Comparison of ENCODE assay signal across 30 mouse cellular contexts in genomic region chr3:157637341-157637740, GRCm38 (mm10).
DNase-seq lines count a peak whose midpoint lies in the region; ATAC-seq and TF ChIP-seq lines count a peak whose summit lies in the region.
"Had no signal": no experiment of that assay in that cellular context is flagged by ENCODE, and none has a peak within 500 bp of the region (broad histone marks: within the 10 kb centered on the region; RNA-seq: fewer than 3 reads in every experiment).

No protein-coding gene starts in this region.

- peaks cover 7% of the 10 kb centered on the region; the same call in 1 of the 2 replicates for H3K4me1 ChIP-seq in liver, embryonic 11.5 days (replicated peaks; ENCODE audit: control insufficient read depth, insufficient read depth, low read length)
- peaks cover 34% of the 10 kb centered on the region for H3K4me1 ChIP-seq in liver, embryonic 13.5 days (replicated peaks)
- 0 out of 2 replicates have a peak, but pooled peaks cover 9% of the 10 kb centered on the region for H3K4me1 ChIP-seq in liver, postnatal 0 days (ENCODE audit: insufficient read depth)
- H3K4me1 ChIP-seq in midbrain, embryonic 14.5 days (ENCODE audit: control insufficient read depth, insufficient read depth, low read length): no peaks in the 10 kb centered on the region
- no peaks in the 10 kb centered on the region for H3K4me1 ChIP-seq in forebrain, embryonic 16.5 days (replicated peaks; ENCODE audit: control insufficient read depth, insufficient read depth, low read length)
- H3K4me1 ChIP-seq: embryonic facial prominence, embryonic 10.5 days; embryonic facial prominence, embryonic 13.5 days; forebrain, embryonic 13.5 days; heart, embryonic 10.5 days; heart, embryonic 13.5 days had no signal

- no peak overlapping the region for H3K9ac ChIP-seq in liver, embryonic 11.5 days (ENCODE audit: low read depth, low read length)
- H3K9ac ChIP-seq in liver, embryonic 13.5 days: no peak overlapping the region
- no peak overlapping the region for H3K9ac ChIP-seq in liver, postnatal 0 days (replicated peaks)
- H3K9ac ChIP-seq in midbrain, embryonic 14.5 days (replicated peaks; ENCODE audit: low read length): no peak overlapping the region
- H3K9ac ChIP-seq in forebrain, embryonic 16.5 days (replicated peaks; ENCODE audit: low read depth, low read length): no peak overlapping the region
- H3K9ac ChIP-seq: embryonic facial prominence, embryonic 13.5 days; forebrain, embryonic 13.5 days; forebrain, postnatal 0 days; heart, embryonic 13.5 days; hindbrain, embryonic 14.5 days had no signal

- no peak for TF ChIP-seq CTCF in liver, postnatal 0 days (IDR thresholded peaks at IDR 0.05; ENCODE audit: low read depth)

- H3K27ac ChIP-seq in liver, embryonic 11.5 days (ENCODE audit: low read depth, low read length): peak overlapping the region; percentile 55; the same call in 1 of the 2 replicates
- peak overlapping the region; percentile 74 for H3K27ac ChIP-seq in liver, embryonic 13.5 days
- peak overlapping the region; percentile 22; the same call in 1 of the 2 replicates for H3K27ac ChIP-seq in liver, postnatal 0 days (ENCODE audit: low read depth)
- no peak overlapping the region for H3K27ac ChIP-seq in midbrain, embryonic 14.5 days (replicated peaks; ENCODE audit: low read depth, low read length)
- H3K27ac ChIP-seq in forebrain, embryonic 16.5 days (ENCODE audit: low read length): no peak overlapping the region
- H3K27ac ChIP-seq: embryonic facial prominence, embryonic 10.5 days; embryonic facial prominence, embryonic 13.5 days; forebrain, embryonic 13.5 days; heart, adult 2 months; heart, embryonic 10.5 days; heart, embryonic 13.5 days; hindbrain, embryonic 14.5 days; hindbrain, postnatal 0 days had no signal

- H3K4me3 ChIP-seq in liver, embryonic 11.5 days (ENCODE audit: low read depth, low read length): no peak overlapping the region
- no peak overlapping the region for H3K4me3 ChIP-seq in liver, embryonic 13.5 days (replicated peaks)
- H3K4me3 ChIP-seq in liver, postnatal 0 days (ENCODE audit: low read depth, low read length): no peak overlapping the region
- no peak overlapping the region for H3K4me3 ChIP-seq in midbrain, embryonic 14.5 days (replicated peaks; ENCODE audit: low read depth, low read length)
- H3K4me3 ChIP-seq in forebrain, embryonic 16.5 days (replicated peaks; ENCODE audit: low read length): no peak overlapping the region
- H3K4me3 ChIP-seq: embryonic facial prominence, embryonic 10.5 days; embryonic facial prominence, embryonic 13.5 days; erythroblast, embryonic 14.5 days; forebrain, embryonic 13.5 days; heart, adult 2 months; heart, embryonic 10.5 days; heart, embryonic 13.5 days had no signal

- 77% methylated on average over 2 of the region's 2 CpGs for WGBS in liver, embryonic 11.5 days
- 32% methylated on average over 2 of the region's 2 CpGs for WGBS in liver, embryonic 13.5 days (ENCODE audit: insufficient replicate concordance)
- WGBS in liver, postnatal 0 days (ENCODE audit: insufficient replicate concordance): 46% methylated on average over 2 of the region's 2 CpGs
- WGBS in midbrain, embryonic 14.5 days: 79% methylated on average over 2 of the region's 2 CpGs
- 66% methylated on average over 2 of the region's 2 CpGs for WGBS in forebrain, embryonic 16.5 days

- H3K9me3 ChIP-seq in liver, embryonic 11.5 days (ENCODE audit: control insufficient read depth, low read length): no peaks in the 10 kb centered on the region
- H3K9me3 ChIP-seq in liver, embryonic 13.5 days (replicated peaks): no peaks in the 10 kb centered on the region
- no peaks in the 10 kb centered on the region for H3K9me3 ChIP-seq in liver, postnatal 0 days (ENCODE audit: low read length)
- H3K9me3 ChIP-seq in midbrain, embryonic 14.5 days (ENCODE audit: control insufficient read depth, low read length): no peaks in the 10 kb centered on the region
- no peaks in the 10 kb centered on the region for H3K9me3 ChIP-seq in forebrain, embryonic 16.5 days (ENCODE audit: control insufficient read depth, low read length)
- H3K9me3 ChIP-seq: embryonic facial prominence, embryonic 10.5 days; embryonic facial prominence, embryonic 13.5 days; forebrain, embryonic 13.5 days; G1E; heart, embryonic 10.5 days; heart, embryonic 13.5 days had no signal

- TF ChIP-seq EP300 in liver, postnatal 0 days (IDR thresholded peaks at IDR 0.05; ENCODE audit: low read depth): no peak

- ATAC-seq in liver, embryonic 11.5 days (replicated peaks; ENCODE audit: low FRiP score): no peak
- ATAC-seq in liver, embryonic 13.5 days (ENCODE audit: low read depth): no peak
- ATAC-seq in liver, postnatal 0 days: no peak
- ATAC-seq in midbrain, embryonic 14.5 days (ENCODE audit: low FRiP score, low TSS enrichment): no peak
- ATAC-seq in forebrain, embryonic 16.5 days: no peak
- ATAC-seq: forebrain, embryonic 13.5 days; forebrain, postnatal 0 days; hindbrain, postnatal 0 days; Patski had no signal

- H3K4me2 ChIP-seq in liver, embryonic 11.5 days: no peak overlapping the region
- H3K4me2 ChIP-seq in liver, embryonic 13.5 days: peak overlapping the region; percentile 23
- H3K4me2 ChIP-seq in liver, postnatal 0 days (ENCODE audit: low read depth, low read length): peak overlapping the region; percentile 14; the same call in 1 of the 2 replicates
- H3K4me2 ChIP-seq in midbrain, embryonic 14.5 days (ENCODE audit: low read length): no peak overlapping the region
- no peak overlapping the region for H3K4me2 ChIP-seq in forebrain, embryonic 16.5 days (ENCODE audit: low read length)
- H3K4me2 ChIP-seq: embryonic facial prominence, embryonic 13.5 days; forebrain, embryonic 13.5 days; heart, embryonic 13.5 days; hindbrain, embryonic 14.5 days had no signal

- H3K27me3 ChIP-seq in liver, embryonic 11.5 days (replicated peaks; ENCODE audit: control insufficient read depth, insufficient read depth, low read length): no peaks in the 10 kb centered on the region
- no peaks in the 10 kb centered on the region for H3K27me3 ChIP-seq in liver, embryonic 13.5 days
- no peaks in the 10 kb centered on the region for H3K27me3 ChIP-seq in liver, postnatal 0 days (ENCODE audit: insufficient read depth, low read length)
- H3K27me3 ChIP-seq in midbrain, embryonic 14.5 days (ENCODE audit: control insufficient read depth, insufficient read depth, low read length): no peaks in the 10 kb centered on the region
- H3K27me3 ChIP-seq in forebrain, embryonic 16.5 days (replicated peaks; ENCODE audit: control insufficient read depth, insufficient read depth, low read length): no peaks in the 10 kb centered on the region
- H3K27me3 ChIP-seq: CH12.LX; embryonic facial prominence, embryonic 13.5 days; forebrain, embryonic 13.5 days; heart, embryonic 13.5 days; Patski had no signal

- no peaks in the 10 kb centered on the region for H3K36me3 ChIP-seq in liver, embryonic 11.5 days (ENCODE audit: control insufficient read depth, insufficient read depth, low read length)
- no peaks in the 10 kb centered on the region for H3K36me3 ChIP-seq in liver, embryonic 13.5 days
- no peaks in the 10 kb centered on the region for H3K36me3 ChIP-seq in liver, postnatal 0 days (replicated peaks; ENCODE audit: insufficient read depth, low read length)
- H3K36me3 ChIP-seq in midbrain, embryonic 14.5 days (ENCODE audit: control insufficient read depth, insufficient read depth, low read length): no peaks in the 10 kb centered on the region
- no peaks in the 10 kb centered on the region for H3K36me3 ChIP-seq in forebrain, embryonic 16.5 days (ENCODE audit: control insufficient read depth, insufficient read depth)
- H3K36me3 ChIP-seq: embryonic facial prominence, embryonic 10.5 days; embryonic facial prominence, embryonic 13.5 days; G1E; heart, embryonic 10.5 days; heart, embryonic 13.5 days had no signal

- DNase-seq in liver, embryonic 11.5 days (ENCODE audit: low spot score): no peak
- DNase-seq in liver: no peak
- no peak for DNase-seq in liver, embryonic 13.5 days
- no peak for DNase-seq in liver, postnatal 0 days
- DNase-seq in natural killer cell, adult 2 months (ENCODE audit: low spot score in 2 of 2): no peak
- DNase-seq in midbrain, embryonic 14.5 days: no peak
- DNase-seq: adrenal gland, postnatal 10 days; adrenal gland, postnatal 36 days; B cell, adult 2 months; cerebellum, adult 11-12 months; cerebellum, adult 8-10 months; cerebellum, postnatal 10 days; cerebellum, postnatal 36 days; embryo, embryonic 11 days; forebrain, postnatal 0 days; gastrocnemius, postnatal 10 days; heart, adult 2 months; heart, postnatal 4 days had no signal

Comparison
In these comparisons a context has a peak if more than half of its experiments do, and no peak if none do; other contexts are left out.
1. H3K4me2 ChIP-seq: peak in liver, embryonic 13.5 days (single experiment) and liver, postnatal 0 days (single experiment); none in liver, embryonic 11.5 days (single experiment), midbrain, embryonic 14.5 days (single experiment) and forebrain, embryonic 16.5 days (single experiment).
2. H3K27ac ChIP-seq: peak in liver, embryonic 11.5 days (single experiment), liver, embryonic 13.5 days (single experiment) and liver, postnatal 0 days (single experiment); none in midbrain, embryonic 14.5 days (single experiment) and forebrain, embryonic 16.5 days (single experiment).